Mouse (Mus musculus): Measurements from ENCODE around the gene Cpsf7.

The Cpsf7 gene

GRCm38 (mm10) chr19:10560108-10560507, 35.0 kb downstream of the Cpsf7 start:
- peak; percentile 56 for DNase-seq (ENCODE audit: low read depth)

DNA sequence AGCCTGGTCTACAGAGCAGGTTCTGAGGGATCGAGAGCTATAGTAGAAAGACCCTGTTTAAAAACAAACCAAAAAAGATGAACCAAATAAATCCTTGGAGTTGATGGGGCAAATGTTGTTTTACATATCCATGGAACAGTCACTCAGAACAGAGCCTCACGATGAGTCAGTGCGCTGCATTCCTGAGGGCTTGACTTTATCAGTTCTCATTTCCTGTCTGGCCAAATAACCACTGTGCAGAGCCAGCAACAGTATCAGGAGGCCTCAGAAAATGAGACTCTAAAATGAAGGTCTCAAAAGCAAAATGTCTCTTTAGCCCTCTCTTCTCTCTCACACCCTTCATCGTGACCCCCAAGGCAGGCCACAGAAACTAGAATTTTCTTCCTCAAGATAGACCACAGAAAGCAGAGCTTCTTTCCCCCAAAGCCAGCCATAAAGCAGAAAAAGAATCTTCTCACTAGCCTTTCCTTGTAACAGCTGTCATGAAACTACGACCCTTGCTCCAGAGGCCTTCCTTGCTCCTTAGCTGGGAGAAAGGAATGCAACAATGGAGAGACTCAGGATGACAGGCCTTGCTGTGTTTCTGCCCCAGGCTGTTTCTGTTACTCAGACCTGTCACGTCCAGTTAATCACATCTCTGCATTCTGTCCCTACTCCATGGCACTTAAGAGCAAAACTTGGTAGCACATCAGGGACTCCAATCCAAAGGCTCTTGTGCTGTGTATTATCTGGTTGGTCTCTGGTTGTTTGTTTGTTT, 36.7 kb downstream of the Cpsf7 start:
- DNase-seq (ENCODE audit: low read depth): peak; percentile 64

GRCm38 (mm10) chr19:10562351-10562750, 37.3 kb downstream of the Cpsf7 start:
- no peak for DNase-seq (ENCODE audit: low read depth)

GRCm38 (mm10) chr19:10564278-10564677, 39.2 kb downstream of the Cpsf7 start:
- DNase-seq (ENCODE audit: low read depth): no peak

DNA sequence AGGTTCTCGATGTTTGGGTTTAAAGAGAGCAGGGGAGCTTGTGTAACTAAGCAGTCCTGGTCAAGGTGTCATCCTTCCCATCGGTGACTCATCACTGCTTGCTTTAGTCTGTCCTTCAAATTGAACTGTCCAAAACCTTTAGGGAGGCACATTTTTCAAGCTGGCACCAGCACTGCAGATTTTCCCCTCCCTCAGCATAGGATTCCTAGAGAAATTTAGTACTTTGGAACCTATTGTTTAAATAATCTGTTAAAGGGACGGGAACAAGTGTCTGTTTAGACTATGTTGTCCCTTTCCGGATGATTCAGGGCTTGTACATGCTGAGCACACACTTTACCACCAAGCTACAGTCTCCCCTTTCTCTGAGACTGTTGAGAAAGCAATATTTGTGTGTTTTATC, 40.2 kb downstream of the Cpsf7 start:
- peak; percentile 37 for DNase-seq (ENCODE audit: low read depth)

DNA sequence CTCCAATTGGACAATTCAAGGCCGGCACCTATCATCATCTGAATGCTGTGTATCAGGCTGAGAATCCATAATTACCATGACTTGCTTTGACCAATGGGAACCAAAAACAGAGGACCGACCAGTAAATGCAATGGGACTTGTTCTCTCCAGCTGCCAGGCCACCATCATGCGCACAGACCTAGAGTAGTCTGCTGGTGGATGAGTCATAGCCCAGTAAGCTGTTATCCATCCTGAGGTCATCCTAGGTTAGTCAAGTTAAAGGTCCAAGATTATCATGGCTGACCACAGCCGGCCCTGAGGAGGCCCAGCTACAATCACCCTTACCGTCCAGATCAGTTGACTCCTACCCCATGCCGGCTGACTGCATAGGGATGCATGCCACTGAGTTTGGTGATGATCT, 44.6 kb downstream of the Cpsf7 start:
- peak; percentile 39 for DNase-seq (ENCODE audit: low read depth)

GRCm38 (mm10) chr19:10576690-10577561, 51.9 kb downstream of the Cpsf7 start, which contains the start of the genes Cyb561a3 and Tmem138:
Gene Cyb561a3 (plus strand): TSS chr19:10577172.
Gene Tmem138 (minus strand): TSS chr19:10577362.
- DNase-seq (ENCODE audit: low read depth): peak; percentile 98

DNA sequence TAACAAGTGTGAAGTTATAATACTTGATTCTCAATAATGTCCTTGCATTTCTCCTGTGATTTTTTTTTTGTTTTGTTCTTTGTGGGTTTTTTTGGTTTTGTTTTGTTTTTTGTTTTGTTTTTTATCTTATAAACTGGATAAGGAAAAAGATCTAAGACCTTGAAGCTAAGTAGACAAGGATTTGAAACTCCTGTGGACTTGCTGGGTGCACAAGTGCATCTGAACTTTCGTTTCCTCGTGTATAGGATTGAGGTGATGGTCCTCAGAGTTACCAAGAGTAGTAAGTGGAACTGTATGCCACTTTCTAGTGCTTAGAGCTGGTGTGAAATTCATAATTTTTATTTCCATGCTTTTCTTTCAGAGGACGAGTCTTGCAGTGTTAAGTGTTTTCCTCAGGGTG, 55.0 kb downstream of the Cpsf7 start:
- no peak for DNase-seq (ENCODE audit: low read depth)

GRCm38 (mm10) chr19:10580761-10581160, 55.7 kb downstream of the Cpsf7 start:
- DNase-seq (ENCODE audit: low read depth): no peak

DNA sequence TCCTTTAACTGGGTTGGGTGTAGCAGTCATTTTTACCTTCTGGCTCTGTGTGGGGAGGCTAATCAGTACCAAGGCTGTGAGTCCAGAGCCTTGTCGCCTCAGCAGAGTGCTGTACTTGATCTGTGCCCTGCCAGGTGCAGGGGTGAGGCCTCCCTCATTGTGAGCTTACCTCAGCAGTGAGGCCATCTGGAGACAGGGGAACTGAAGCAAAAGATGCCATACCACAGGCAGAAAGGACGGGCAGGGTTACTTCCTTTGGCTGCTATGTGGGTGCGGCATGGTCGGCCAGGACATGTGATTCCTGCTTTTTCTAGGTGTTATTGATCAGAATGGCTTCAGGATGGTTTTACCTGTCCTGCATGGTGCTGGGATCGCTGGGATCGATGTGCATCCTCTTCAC, 56.9 kb downstream of the Cpsf7 start:
- DNase-seq (ENCODE audit: low read depth): no peak

- no peak for DNase-seq (ENCODE audit: low read depth)
Measured at GRCm38 (mm10) chr19:10583550-10584146, 58.6 kb downstream of the Cpsf7 start.

GRCm38 (mm10) chr19:10585112-10585511, 60.0 kb downstream of the Cpsf7 start:
- DNase-seq (ENCODE audit: low read depth): no peak

GRCm38 (mm10) chr19:10587231-10587630, 62.2 kb downstream of the Cpsf7 start:
- DNase-seq (ENCODE audit: low read depth): peak; percentile 78

DNA sequence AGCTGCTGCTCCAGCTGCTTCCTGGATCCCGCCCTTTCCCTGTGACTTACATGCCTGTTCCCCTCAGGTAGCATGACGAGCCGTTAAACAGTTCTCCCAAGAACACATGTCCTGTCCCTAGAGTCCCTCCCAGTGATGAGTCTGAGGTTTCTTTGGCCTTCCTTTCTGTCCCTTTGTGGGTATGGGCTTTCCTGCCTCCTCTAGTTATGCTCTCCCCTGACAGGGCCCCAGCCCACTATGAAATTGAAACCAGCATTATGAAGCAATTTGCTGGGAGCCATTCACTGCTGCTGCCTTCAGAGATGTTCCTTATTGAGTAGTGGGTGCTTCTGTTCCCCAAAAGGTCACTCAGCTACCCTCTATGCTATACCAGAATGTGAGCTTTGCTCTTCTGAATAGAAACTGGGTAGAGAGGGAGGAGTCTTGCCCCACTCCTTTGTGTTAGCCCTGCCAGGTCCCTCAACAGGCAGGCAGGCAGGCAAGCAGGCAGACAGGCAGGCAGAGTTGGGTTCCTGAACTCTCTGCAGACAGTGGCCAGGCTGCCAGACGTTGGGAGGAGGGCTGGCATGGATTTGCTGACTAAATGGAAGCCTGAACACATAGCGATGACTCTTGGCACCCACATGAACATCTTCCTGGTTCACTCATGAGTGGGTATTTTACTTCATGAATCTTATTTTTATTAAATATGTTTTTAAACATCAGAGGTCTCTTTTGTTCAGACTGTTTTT, 64.2 kb downstream of the Cpsf7 start:
- DNase-seq (ENCODE audit: low read depth): peak; percentile 81

- DNase-seq (ENCODE audit: low read depth): no peak
Measured at GRCm38 (mm10) chr19:10590301-10590700, 65.2 kb downstream of the Cpsf7 start.

GRCm38 (mm10) chr19:10591659-10592377, 66.8 kb downstream of the Cpsf7 start:
- no peak for DNase-seq (ENCODE audit: low read depth)
